Mouse (Mus musculus) monocyte, adult 2 months (primary cell): ENCODE results near the gene Tnks1bp1.

Experiments used
- DNase-seq, 2 experiments: peaks; one replicate each; pipeline ENCODE4 v3.0.0; 2022; ENCODE audit warnings: low spot score in 2 of 2, low read depth in 1 of 2

Gene Tnks1bp1

GRCm38 (mm10) chr2:85073751-85074150 lies 25.9 kb downstream of the Tnks1bp1 start:
- no peak for DNase-seq

DNA sequence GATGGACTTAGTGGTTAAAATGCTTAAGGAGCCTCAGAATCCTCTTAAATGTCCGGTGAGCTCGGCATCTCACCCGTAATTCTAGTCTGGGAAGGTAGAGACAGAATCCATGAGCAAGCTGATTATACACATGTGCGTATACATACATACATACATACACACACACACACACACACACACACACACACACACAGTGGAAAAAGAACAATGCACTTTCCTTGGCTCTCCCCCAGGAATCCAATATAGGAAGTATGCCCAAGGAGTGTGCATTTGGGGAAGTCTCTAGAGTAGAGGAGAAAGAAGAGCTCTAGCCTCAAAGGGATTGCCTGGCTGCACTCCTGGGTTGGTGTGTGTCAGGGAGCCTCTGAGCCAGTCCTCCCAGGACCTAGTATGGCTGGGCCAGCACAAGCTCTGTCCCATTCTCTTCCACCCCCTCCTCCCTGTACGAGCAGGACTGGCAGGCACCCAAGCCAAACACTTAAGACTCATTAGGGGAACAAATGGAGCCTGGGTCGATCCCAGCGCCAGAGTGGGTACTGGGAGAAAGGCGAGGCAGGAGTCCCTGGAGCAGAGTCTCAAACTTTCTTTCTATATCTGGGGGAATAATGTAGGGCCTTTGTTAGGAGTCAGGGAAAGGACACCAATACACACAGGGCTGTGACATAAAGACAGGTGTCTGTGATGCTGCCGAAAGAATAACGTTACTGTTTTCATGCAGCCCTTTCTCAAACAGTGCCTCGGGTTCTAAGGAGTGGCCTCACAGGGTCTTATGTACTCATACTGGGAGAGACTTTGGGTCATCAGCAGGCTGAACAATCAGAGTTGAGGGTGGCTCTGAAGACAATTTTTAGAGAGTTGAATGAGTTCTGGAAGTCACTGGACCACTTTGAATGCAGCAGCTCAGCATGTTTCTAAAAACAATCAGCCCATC lies 41.2 kb downstream of the Tnks1bp1 start:
- DNase-seq, result no peak

DNA sequence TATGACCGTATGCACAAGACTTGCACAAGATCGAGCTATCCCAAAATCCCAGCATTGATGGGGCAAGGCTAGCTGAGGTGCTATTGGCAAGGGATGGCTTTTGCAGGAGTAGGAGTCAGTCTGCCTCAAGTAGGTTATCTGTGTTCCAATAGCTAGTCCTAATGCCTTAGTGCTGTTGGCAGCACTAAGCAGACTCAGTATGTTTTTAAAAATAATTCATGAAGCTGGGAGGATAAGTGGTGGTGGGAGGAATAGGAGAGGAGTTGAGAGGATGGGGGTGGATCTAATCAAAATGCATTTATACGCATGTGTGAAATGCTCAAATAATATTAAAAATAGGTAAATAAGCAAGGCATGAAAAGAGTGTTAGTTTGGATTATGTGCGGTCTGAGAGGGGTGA lies 43.5 kb downstream of the Tnks1bp1 start:
- DNase-seq, result no peak

GRCm38 (mm10) chr2:85093376-85093775 lies 45.6 kb downstream of the Tnks1bp1 start:
- DNase-seq, result no peak

DNA sequence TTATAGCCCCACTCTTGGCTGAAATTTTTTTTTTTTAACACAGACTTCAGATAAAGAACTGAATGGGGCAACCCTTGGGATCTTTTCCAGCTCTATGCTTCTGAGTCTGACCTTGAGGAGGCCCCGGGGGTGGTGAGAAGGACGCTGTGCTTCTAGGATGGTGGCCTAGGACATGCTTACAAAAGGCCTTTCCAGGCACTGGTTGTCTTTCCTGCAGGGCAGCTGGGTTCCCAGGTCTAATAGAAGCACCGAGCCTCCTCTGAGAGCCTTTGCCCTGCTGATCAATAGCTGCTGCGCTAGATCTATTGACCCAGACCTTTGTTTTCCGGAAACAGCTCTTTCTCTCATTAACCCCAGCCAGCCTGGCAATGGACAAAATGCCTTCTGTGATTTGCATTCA lies 48.1 kb downstream of the Tnks1bp1 start:
- no peak for DNase-seq

DNA sequence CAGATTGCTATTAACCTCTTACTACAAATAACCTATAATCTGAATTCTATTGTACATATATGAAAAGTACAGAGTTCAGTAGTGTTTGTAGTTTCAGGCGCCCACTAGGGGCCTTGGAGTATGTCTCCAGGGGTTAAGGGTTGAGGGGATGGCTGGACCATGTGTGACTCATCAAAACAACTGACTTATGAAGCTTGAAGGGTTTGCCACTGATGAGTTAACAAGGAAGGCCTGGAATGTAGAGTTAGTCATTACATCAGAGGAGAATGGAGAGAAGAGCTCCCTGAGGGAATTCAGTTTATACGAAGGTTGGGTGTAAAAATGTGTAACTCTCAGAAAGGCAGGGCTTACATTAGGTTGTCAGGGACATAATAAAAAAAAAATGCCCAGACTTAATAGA lies 50.2 kb downstream of the Tnks1bp1 start:
- DNase-seq, result no peak

GRCm38 (mm10) chr2:85098824-85099511 lies 51.1 kb downstream of the Tnks1bp1 start:
- no peak for DNase-seq

DNA sequence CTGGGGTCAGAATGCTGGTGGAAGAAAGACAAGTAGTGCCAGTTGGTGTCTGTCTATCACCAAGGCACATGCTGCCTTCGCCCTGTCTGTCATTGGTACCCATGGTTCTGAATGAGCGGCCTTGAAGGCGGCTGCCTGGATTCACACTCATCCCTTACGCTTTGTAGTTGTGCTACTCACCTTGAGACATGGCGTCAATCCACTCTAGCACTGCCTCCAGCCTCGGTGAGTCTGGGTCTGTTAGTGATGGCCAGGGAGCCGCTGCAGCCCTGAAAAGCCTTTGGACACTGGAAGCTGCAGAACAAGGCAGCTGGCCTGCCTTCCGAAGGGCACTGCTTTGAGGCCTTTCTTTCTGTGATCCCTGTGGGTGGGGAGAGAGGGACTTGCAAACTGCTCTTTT lies 55.4 kb downstream of the Tnks1bp1 start:
- no peak for DNase-seq

- DNase-seq, result no peak
Observed at GRCm38 (mm10) chr2:85105426-85106013, 57.7 kb downstream of the Tnks1bp1 start.

GRCm38 (mm10) chr2:85106068-85106790 lies 58.4 kb downstream of the Tnks1bp1 start:
- DNase-seq, result no peak

DNA sequence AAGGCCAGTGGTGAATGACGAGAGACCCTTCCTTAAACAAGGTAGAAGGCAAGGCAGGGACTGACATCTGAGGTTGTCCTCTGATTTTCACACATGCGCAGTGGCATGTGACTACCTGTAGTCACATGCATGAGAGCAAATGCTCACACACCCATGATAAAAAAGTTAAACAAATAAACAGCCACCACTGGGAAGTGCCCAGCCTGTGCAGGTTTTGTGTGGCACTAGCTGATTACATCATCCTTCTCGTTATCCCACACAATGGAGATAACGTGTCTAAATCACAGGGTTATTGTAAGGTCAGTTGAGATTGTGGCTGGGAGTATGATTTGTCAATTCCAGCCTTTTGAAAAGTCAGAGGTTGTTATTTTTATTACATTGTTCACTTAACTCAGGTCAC lies 59.1 kb downstream of the Tnks1bp1 start:
- DNase-seq, result no peak

GRCm38 (mm10) chr2:85110288-85110875 lies 62.6 kb downstream of the Tnks1bp1 start:
- no peak for DNase-seq
